Comparison of ENCODE assay signal across 21 mouse cellular contexts in the genomic region with DNA sequence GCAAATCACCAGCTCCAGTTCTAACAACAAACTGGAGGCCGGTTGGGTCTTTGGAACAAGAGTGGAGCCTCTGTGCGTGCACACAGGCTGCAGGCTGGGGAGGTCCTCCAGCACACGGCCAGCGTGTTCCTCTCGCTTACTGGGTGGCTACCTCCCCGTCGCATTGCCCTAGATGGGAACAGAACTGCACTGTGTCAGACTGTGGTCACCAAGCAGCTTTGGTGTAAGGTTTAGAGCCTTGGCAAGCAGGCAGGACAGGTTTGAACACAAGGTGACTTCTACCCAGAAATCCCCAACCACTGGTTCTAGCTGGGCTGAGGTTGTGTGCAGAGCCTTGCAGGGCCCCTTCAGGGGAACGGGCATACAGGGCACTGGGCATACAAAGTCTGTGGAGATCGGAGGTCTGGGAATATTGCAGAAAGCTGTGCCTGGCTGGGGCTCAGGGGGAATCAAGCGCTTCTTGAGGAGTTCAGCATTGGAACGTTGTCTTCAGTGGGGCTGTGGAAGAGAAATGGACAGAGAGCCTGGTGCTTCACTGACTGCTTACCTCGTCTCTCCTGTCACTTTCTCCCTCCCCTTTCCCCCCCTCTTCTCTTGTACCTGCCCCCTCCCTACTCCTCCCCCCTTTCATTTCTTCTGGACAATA.
DNase-seq lines count a peak whose midpoint lies in the region; ATAC-seq lines count a peak whose summit lies in the region.
"Had no signal": no experiment of that assay in that cellular context is flagged by ENCODE, and none has a peak within 500 bp of the region (broad histone marks: within the 10 kb centered on the region; RNA-seq: fewer than 3 reads in every experiment).

No protein-coding gene starts in this region.

- no peaks in the 10 kb centered on the region for H3K36me3 ChIP-seq in intestine, embryonic 16.5 days (ENCODE audit: control insufficient read depth, insufficient read depth, low read length)
- no peaks in the 10 kb centered on the region for H3K36me3 ChIP-seq in intestine, embryonic 15.5 days
- no peaks in the 10 kb centered on the region for H3K36me3 ChIP-seq in midbrain, embryonic 11.5 days (ENCODE audit: control insufficient read depth, insufficient read depth, low read length)
- no peaks in the 10 kb centered on the region for H3K36me3 ChIP-seq in midbrain, embryonic 15.5 days (replicated peaks)
- H3K36me3 ChIP-seq in limb, embryonic 15.5 days, result no peaks in the 10 kb centered on the region
- H3K36me3 ChIP-seq: embryonic facial prominence, embryonic 12.5 days; neural tube, embryonic 13.5 days had no signal

- no peaks in the 10 kb centered on the region for H3K27me3 ChIP-seq in intestine, embryonic 16.5 days (replicated peaks; ENCODE audit: control insufficient read depth, insufficient read depth, low read length)
- H3K27me3 ChIP-seq in intestine, embryonic 15.5 days (replicated peaks), result no peaks in the 10 kb centered on the region
- no peaks in the 10 kb centered on the region for H3K27me3 ChIP-seq in midbrain, embryonic 11.5 days (ENCODE audit: control insufficient read depth, insufficient read depth, low read length)
- H3K27me3 ChIP-seq in midbrain, embryonic 15.5 days (replicated peaks), result no peaks in the 10 kb centered on the region
- no peaks in the 10 kb centered on the region for H3K27me3 ChIP-seq in limb, embryonic 15.5 days
- H3K27me3 ChIP-seq: embryonic facial prominence, embryonic 12.5 days; neural tube, embryonic 13.5 days; Patski had no signal

- peaks cover 11% of the 10 kb centered on the region for H3K4me1 ChIP-seq in intestine, embryonic 16.5 days (ENCODE audit: control insufficient read depth, insufficient read depth, low read length)
- peaks cover 18% of the 10 kb centered on the region; the same call in 1 of the 2 replicates for H3K4me1 ChIP-seq in intestine, embryonic 15.5 days (replicated peaks)
- H3K4me1 ChIP-seq in midbrain, embryonic 11.5 days (ENCODE audit: control insufficient read depth, insufficient read depth, low read length), result peaks cover 4% of the 10 kb centered on the region; the same call in 1 of the 2 replicates
- peaks cover 17% of the 10 kb centered on the region for H3K4me1 ChIP-seq in midbrain, embryonic 15.5 days
- peaks cover 42% of the 10 kb centered on the region for H3K4me1 ChIP-seq in limb, embryonic 15.5 days

- ATAC-seq in intestine, embryonic 16.5 days, result no peak
- no peak for ATAC-seq in intestine, embryonic 15.5 days
- ATAC-seq in midbrain, embryonic 11.5 days (ENCODE audit: low FRiP score), result no peak
- ATAC-seq in midbrain, embryonic 15.5 days (replicated peaks), result no peak
- ATAC-seq in limb, embryonic 15.5 days (ENCODE audit: insufficient number of reproducible peaks, low FRiP score, low TSS enrichment, low read depth), result 0 out of 2 replicates have a peak, but pooled peaks have one; percentile 46
- ATAC-seq: activated CD4-positive, CD25-positive, alpha-beta regulatory T cell, adult 4 months; forebrain, postnatal 0 days; Patski had no signal

- H3K4me3 ChIP-seq in intestine, embryonic 16.5 days (ENCODE audit: low read length), result no peak overlapping the region
- H3K4me3 ChIP-seq in intestine, embryonic 15.5 days (replicated peaks), result no peak overlapping the region
- no peak overlapping the region for H3K4me3 ChIP-seq in midbrain, embryonic 11.5 days (ENCODE audit: low read depth, low read length)
- no peak overlapping the region for H3K4me3 ChIP-seq in midbrain, embryonic 15.5 days
- no peak overlapping the region for H3K4me3 ChIP-seq in limb, embryonic 15.5 days
- H3K4me3 ChIP-seq: embryonic facial prominence, embryonic 12.5 days; gastrocnemius, adult 2 months; neural tube, embryonic 13.5 days had no signal

- 0 out of 2 replicates have a peak overlapping the region, but pooled peaks have one; percentile 15 for H3K9ac ChIP-seq in intestine, embryonic 16.5 days (ENCODE audit: low read depth, low read length)
- H3K9ac ChIP-seq in intestine, embryonic 15.5 days, result no peak overlapping the region
- H3K9ac ChIP-seq in midbrain, embryonic 11.5 days (ENCODE audit: low read length), result no peak overlapping the region
- H3K9ac ChIP-seq in midbrain, embryonic 15.5 days, result no peak overlapping the region
- H3K9ac ChIP-seq in limb, embryonic 15.5 days, result no peak overlapping the region
- H3K9ac ChIP-seq: embryonic facial prominence, embryonic 12.5 days; forebrain, postnatal 0 days; hindbrain, embryonic 14.5 days; liver, postnatal 0 days; neural tube, embryonic 13.5 days had no signal

- peak; percentile 54 for DNase-seq in midbrain, embryonic 11.5 days (ENCODE audit: low spot score, missing footprints)
- no peak for DNase-seq in embryo, embryonic 10 days (ENCODE audit: low spot score)
- DNase-seq in heart, postnatal 36 days, result no peak
- DNase-seq: cerebellum, adult 8-10 months; forebrain, postnatal 0 days; gastrocnemius, adult 2 months; heart, adult 18-20 months; layer of hippocampus, adult 9-11 months; liver; liver, postnatal 0 days; right cerebral cortex, postnatal 14 days; thymus, adult 2 months had no signal

- 69% methylated on average over 12 of the region's 12 CpGs for WGBS in intestine, embryonic 16.5 days
- WGBS in intestine, embryonic 15.5 days, result 70% methylated on average over 12 of the region's 12 CpGs
- WGBS in midbrain, embryonic 11.5 days, result 91% methylated on average over 12 of the region's 12 CpGs
- WGBS in midbrain, embryonic 15.5 days, result 83% methylated on average over 12 of the region's 12 CpGs
- WGBS in limb, embryonic 15.5 days, result 63% methylated on average over 12 of the region's 12 CpGs

- H3K4me2 ChIP-seq in intestine, embryonic 16.5 days (ENCODE audit: low read depth, low read length), result no peak overlapping the region
- no peak overlapping the region for H3K4me2 ChIP-seq in intestine, embryonic 15.5 days (replicated peaks)
- H3K4me2 ChIP-seq in midbrain, embryonic 11.5 days, result no peak overlapping the region
- no peak overlapping the region for H3K4me2 ChIP-seq in midbrain, embryonic 15.5 days
- no peak overlapping the region for H3K4me2 ChIP-seq in limb, embryonic 15.5 days
- H3K4me2 ChIP-seq: embryonic facial prominence, embryonic 12.5 days; hindbrain, embryonic 14.5 days; neural tube, embryonic 13.5 days had no signal

- intact Hi-C loops in heart, postnatal 36 days (cut with DNase I), result no loop called here

- H3K9me3 ChIP-seq in intestine, embryonic 16.5 days (ENCODE audit: control insufficient read depth, low read length), result no peaks in the 10 kb centered on the region
- H3K9me3 ChIP-seq in intestine, embryonic 15.5 days, result no peaks in the 10 kb centered on the region
- no peaks in the 10 kb centered on the region; the same call in 1 of the 2 replicates for H3K9me3 ChIP-seq in midbrain, embryonic 11.5 days (ENCODE audit: control insufficient read depth, low read length)
- no peaks in the 10 kb centered on the region for H3K9me3 ChIP-seq in midbrain, embryonic 15.5 days
- no peaks in the 10 kb centered on the region for H3K9me3 ChIP-seq in limb, embryonic 15.5 days
- H3K9me3 ChIP-seq: embryonic facial prominence, embryonic 12.5 days; neural tube, embryonic 13.5 days had no signal

- 0 out of 2 replicates have a peak overlapping the region, but pooled peaks have one; percentile 1 for H3K27ac ChIP-seq in intestine, embryonic 16.5 days (ENCODE audit: low read length)
- no peak overlapping the region for H3K27ac ChIP-seq in intestine, embryonic 15.5 days
- no peak overlapping the region for H3K27ac ChIP-seq in midbrain, embryonic 11.5 days (ENCODE audit: low read depth, low read length)
- no peak overlapping the region for H3K27ac ChIP-seq in midbrain, embryonic 15.5 days
- peak overlapping the region; percentile 74 for H3K27ac ChIP-seq in limb, embryonic 15.5 days
- H3K27ac ChIP-seq: embryonic facial prominence, embryonic 12.5 days; gastrocnemius, adult 2 months; hindbrain, embryonic 14.5 days; neural tube, embryonic 13.5 days had no signal

Comparison
In these comparisons a context has a peak if more than half of its experiments do, and no peak if none do; other contexts are left out.
1. H3K27ac ChIP-seq: peak in intestine, embryonic 16.5 days (single experiment) and limb, embryonic 15.5 days (single experiment); none in intestine, embryonic 15.5 days (single experiment), midbrain, embryonic 11.5 days (single experiment) and midbrain, embryonic 15.5 days (single experiment).